ENCODE assay signal across 8 mouse cellular contexts in the genomic region with DNA sequence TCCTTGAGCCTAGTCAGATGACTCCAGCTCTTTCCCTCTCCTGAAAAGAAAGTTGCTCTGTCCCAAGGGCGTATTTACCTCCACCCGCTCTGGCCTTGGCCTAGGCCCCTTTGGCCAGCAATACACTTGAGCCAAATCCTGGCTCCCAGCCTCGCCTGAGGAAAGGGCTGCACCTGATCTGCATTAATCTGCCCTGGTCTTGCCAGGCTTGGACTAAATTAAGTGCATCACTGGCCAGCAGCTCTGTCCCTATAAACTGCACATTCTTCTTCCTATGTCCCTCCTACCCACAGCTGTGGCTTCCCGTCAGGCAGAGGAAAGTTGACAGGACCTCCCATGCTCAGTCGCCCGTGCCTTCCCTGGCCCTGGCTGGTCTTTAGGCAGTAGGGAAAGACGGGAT. TPM values are rescaled to one million over a fixed set of nuclear protein-coding genes. Genes with fewer than 3 reads are reported as not detected.
DNase-seq lines count a peak whose midpoint lies in the region; ATAC-seq and TF ChIP-seq lines count a peak whose summit lies in the region.

No protein-coding gene starts in this region.

- H3K36me3 ChIP-seq in kidney, adult 2 months (ENCODE audit: control insufficient read depth, insufficient read depth, low read length): no peaks in the 10 kb centered on the region
- no peaks in the 10 kb centered on the region for H3K36me3 ChIP-seq in limb, embryonic 13.5 days

- 51% methylated on average over 7 of the region's 7 CpGs for WGBS in kidney, adult 2 months
- 43% methylated on average over 7 of the region's 7 CpGs for WGBS in limb, embryonic 13.5 days

- no peak for TF ChIP-seq CTCF in kidney, adult 2 months (conservative IDR thresholded peaks at IDR 0.05; ENCODE audit: insufficient read depth, insufficient read length, low read depth, low read length)

- no peaks in the 10 kb centered on the region for H3K27me3 ChIP-seq in kidney, adult 2 months (replicated peaks; ENCODE audit: control insufficient read depth, insufficient read depth, low read length)
- no peaks in the 10 kb centered on the region for H3K27me3 ChIP-seq in limb, embryonic 13.5 days

- no peaks in the 10 kb centered on the region for H3K4me1 ChIP-seq in kidney, adult 2 months (ENCODE audit: control insufficient read depth, insufficient read depth, low read length)
- peaks cover 27% of the 10 kb centered on the region for H3K4me1 ChIP-seq in limb, embryonic 13.5 days

- H3K27ac ChIP-seq in kidney, adult 2 months (ENCODE audit: insufficient read depth, low read depth, low read length): no peak overlapping the region
- H3K27ac ChIP-seq in limb, embryonic 13.5 days: no peak overlapping the region

- DNase-seq in cerebellum, adult 8-10 months: peak; percentile 6
- DNase-seq in cerebellum, adult 11 months: no peak
- DNase-seq in urinary bladder, postnatal 14 days (ENCODE audit: low spot score): peak; percentile 57
- DNase-seq in urinary bladder, adult 2 months (ENCODE audit: low spot score): no peak
- DNase-seq in kidney, adult 2 months: peak; percentile 32
- no peak for DNase-seq in thymus, postnatal 0 days (ENCODE audit: low spot score)

- H3K9ac ChIP-seq in limb, embryonic 13.5 days: no peak overlapping the region

- ATAC-seq in limb, embryonic 13.5 days (ENCODE audit: low FRiP score, low read depth): peak; percentile 58; the same call in 1 of the 2 replicates
- ATAC-seq in megakaryocyte progenitor cell, adult 5-6 weeks (replicated peaks; ENCODE audit: poor library complexity): no peak

- H3K9me3 ChIP-seq in limb, embryonic 13.5 days: no peaks in the 10 kb centered on the region

- no peak overlapping the region for H3K4me2 ChIP-seq in limb, embryonic 13.5 days (replicated peaks)

- TF ChIP-seq POLR2A in kidney, adult 2 months (IDR thresholded peaks at IDR 0.05; ENCODE audit: low read depth, low read length): no peak

- no peak overlapping the region for H3K4me3 ChIP-seq in kidney, adult 2 months (ENCODE audit: insufficient read depth, low read depth, low read length)
- H3K4me3 ChIP-seq in limb, embryonic 13.5 days: no peak overlapping the region

RNA-seq across cellular contexts. Expression of a gene that starts 36.1 kb away (rescaled TPM):
- polyA plus RNA-seq in urinary bladder, adult 2 months (2012; rRNA removed): 65.5 and 84.4 TPM in 2 replicates
- polyA plus RNA-seq in kidney, adult 2 months (2012; rRNA removed): 105 and 116 TPM in 2 replicates
- 10.9 and 13.0 TPM in 2 replicates for polyA plus RNA-seq in limb, embryonic 13.5 days (2015; fragmentation: Nextera tagmentation; extraction: Ambion mirVana)
- 48.4 and 49.0 TPM in 2 replicates for polyA plus RNA-seq in thymus, postnatal 0 days (2015; fragmentation: Nextera tagmentation; extraction: Ambion mirVana)
- total RNA-seq in megakaryocyte progenitor cell, adult 5-6 weeks (2015): 36.5 and 37.1 TPM in 2 replicates
- 7.3 and 8.1 TPM in 2 replicates for total RNA-seq in megakaryocyte progenitor cell, adult 5-6 weeks (2017)

RNA-seq across cellular contexts. Expression of a gene that starts 37.0 kb away (rescaled TPM):
- polyA plus RNA-seq in urinary bladder, adult 2 months (2012; rRNA removed): 62.1 and 79.7 TPM in 2 replicates
- 12.4 TPM in 2 replicates for polyA plus RNA-seq in kidney, adult 2 months (2012; rRNA removed)
- 34.7 and 37.6 TPM in 2 replicates for polyA plus RNA-seq in limb, embryonic 13.5 days (2015; fragmentation: Nextera tagmentation; extraction: Ambion mirVana)
- polyA plus RNA-seq in thymus, postnatal 0 days (2015; fragmentation: Nextera tagmentation; extraction: Ambion mirVana): 7.6 and 9.0 TPM in 2 replicates
- 1.2 and 1.3 TPM in 2 replicates for total RNA-seq in megakaryocyte progenitor cell, adult 5-6 weeks (2015)
- 0.41 and 0.92 TPM in 2 replicates for total RNA-seq in megakaryocyte progenitor cell, adult 5-6 weeks (2017)

Comparison
In these comparisons a context has a peak if more than half of its experiments do, and no peak if none do; other contexts are left out.
1. DNase-seq: peak in cerebellum, adult 8-10 months (single experiment), urinary bladder, postnatal 14 days (single experiment) and kidney, adult 2 months (single experiment); none in cerebellum, adult 11 months (single experiment), urinary bladder, adult 2 months (single experiment) and thymus, postnatal 0 days (single experiment).